Mouse (Mus musculus): ENCODE data around the gene Nek2.

Nek2 gene

DNA sequence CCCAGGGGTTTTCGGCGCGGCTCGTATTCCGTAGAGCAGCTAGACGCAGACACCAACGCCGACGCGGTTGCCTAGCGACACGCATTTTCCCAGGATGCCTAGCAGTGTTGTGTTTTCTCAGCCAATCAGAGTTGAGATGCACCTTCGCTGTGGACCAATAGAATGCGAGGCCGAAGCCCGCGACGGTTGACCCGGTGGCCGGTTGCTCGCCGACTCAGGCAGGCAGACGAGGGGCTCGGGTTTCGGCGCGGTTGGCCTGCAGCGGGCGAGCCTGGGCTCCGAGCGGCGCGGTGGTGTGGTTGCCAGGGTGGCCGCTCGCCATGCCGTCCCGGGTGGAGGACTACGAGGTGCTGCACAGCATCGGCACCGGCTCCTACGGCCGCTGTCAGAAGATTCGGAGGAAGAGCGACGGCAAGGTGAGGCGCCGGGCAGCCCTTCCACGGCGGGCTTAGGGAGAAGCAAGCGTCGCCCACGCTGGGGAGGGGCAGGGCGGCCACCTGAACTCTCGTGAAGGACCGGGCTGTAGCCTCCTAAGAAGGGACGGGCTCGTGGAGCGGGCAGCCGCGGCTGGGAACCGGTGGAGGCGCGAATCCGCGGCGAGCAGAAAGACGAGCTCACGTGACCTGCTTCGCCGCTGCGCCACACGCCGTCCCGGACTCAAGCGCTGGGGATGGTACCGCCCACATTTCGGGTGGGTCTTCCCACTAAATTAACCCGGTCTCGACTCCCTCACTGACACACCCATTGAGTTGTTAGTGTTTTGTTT lies at the start of gene Nek2:
Gene Nek2 (plus strand): TSS at position 119 of the 766 bp plus-strand sequence.
- peak; percentile 85 to 93 for DNase-seq (ENCODE audit: low spot score in 2 of 2)

DNA sequence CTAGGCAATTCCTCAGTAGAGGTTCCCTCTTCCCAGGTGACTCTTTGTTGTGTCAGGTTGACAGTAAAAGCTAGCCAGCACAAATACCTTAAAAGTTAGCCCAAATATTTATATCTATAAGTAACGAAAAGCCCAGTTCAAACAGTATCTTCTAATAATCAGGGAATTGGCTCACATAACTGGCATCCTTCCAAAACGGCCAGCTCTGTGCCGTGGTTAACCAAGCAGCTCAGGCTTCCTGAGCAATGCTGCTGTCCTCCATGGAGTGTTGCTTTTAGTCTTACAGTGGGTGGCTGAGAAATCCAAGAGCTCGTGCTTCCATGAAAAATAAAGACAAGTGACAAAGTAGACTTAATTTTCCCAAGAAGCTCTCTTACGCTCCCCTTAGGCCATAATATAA lies 47.1 kb upstream of the Nek2 start:
- no peak for DNase-seq (ENCODE audit: low spot score in 2 of 2)

DNA sequence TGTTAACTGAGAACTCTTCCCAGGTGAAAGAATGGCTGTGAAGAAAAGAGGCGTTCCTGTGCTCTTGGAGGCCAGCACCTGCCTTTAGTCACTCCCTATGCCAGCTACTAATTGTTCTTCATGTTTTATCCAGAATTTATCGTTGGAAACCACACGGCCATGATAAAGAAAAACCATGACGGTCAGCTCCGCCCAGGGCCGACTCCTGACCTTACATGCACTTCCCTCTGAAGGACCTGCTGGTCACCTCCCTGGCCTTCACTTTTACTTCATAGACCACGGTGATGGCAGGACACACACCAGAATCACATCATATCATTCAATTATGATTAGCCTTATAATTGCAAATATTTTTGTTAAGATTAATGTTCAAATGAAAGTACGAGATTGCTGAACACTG lies 46.1 kb upstream of the Nek2 start:
- no peak for DNase-seq (ENCODE audit: low spot score in 2 of 2)

DNA sequence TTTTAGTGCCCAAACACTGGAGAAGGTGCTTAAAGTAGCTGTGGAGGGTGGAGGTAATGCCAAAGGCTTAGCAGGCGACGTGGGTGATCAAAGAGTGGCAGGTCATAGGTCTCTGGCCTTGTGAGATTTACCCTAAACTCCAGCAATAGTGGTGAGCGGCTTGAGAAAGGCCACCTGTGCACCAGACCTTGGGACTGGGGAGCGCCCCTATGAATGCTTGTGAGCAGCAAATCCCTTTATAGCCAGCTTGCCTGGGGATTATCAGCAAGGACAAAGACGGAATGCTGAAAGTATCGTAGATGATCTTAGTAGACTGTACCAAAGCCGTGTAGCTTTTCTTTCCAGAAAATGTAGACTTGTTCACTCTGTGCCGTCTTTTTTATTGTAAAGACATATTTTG lies 43.7 kb upstream of the Nek2 start:
- DNase-seq (ENCODE audit: low spot score in 2 of 2) = no peak

DNA sequence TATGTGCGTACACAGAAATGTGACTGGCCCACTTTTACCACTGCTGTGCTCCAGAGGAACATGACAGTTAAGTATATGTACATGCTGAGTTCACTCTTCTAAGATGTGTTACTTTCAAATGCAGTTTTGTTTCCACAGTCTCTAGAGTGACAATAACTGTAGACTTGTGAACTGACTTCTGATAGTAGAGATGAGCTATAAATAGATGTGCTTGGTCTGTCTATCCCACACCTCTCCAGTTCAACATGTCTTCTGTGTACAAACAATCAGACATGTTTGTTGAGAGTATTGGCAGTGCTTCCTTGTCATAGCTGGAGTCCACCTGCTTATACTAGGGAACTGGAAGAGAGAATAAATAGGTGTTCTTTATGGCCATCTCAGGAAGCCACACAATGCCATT lies 40.8 kb upstream of the Nek2 start:
- DNase-seq (ENCODE audit: low spot score in 2 of 2) = no peak

DNA sequence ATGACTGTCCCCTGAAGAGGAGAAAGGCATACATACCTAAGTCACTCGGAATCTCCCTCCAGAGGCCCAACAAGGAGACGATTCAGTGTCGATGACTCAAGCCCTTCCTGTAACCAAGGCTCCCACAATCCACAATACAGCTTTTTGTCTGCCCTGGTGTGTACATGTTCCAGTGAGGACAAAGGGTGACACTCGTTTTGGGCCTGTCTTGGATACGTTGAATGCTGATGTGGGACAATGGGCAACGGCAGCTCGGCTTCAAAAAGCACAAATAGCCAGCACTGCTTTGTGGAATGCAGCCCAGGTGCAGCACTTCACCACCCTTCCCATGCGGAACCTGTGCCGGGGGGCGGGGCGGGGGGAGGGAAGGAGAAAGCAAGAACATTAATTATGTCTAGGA lies 36.1 kb upstream of the Nek2 start:
- DNase-seq (ENCODE audit: low spot score in 2 of 2) = no peak

DNA sequence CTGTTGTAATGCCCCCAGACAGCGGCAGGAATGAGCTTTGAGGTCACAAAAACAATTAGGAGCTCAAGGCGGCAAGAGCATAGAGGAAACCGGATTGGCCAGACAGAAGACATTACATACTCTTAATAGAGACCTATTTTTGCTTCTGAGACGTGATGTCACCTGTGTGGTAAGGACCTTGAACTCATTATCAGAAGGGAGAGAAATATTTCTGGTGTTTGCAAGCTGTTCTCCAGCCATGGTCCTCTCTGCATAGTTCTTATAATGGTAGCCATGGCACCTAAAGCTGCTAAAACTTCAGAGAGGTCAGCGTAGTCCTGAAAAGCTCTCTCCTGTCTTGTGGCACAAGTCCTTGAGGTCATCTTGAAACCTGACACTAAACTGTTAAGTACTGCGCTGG lies 35.0 kb upstream of the Nek2 start:
- DNase-seq (ENCODE audit: low spot score in 2 of 2) = no peak

DNA sequence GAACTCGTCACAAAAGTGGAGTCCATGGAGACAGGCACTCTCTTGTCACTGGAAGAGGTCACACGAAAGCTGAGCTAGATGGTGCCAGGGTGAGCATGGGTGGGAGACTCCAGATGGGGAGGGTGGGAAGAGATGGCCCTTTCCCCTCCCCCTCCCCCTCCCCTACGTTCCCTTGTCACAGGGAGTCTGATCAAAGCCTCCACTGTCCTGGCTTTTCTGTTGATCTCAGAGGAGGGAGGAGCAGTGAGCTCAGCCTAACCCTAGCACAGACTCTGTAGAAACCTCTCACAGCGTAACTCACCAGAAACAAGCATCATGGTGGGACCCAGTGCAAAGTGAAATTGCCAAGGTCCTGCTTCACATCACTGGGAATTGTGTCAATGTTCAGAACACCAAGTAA lies 33.9 kb upstream of the Nek2 start:
- DNase-seq (ENCODE audit: low spot score in 2 of 2) = no peak

DNA sequence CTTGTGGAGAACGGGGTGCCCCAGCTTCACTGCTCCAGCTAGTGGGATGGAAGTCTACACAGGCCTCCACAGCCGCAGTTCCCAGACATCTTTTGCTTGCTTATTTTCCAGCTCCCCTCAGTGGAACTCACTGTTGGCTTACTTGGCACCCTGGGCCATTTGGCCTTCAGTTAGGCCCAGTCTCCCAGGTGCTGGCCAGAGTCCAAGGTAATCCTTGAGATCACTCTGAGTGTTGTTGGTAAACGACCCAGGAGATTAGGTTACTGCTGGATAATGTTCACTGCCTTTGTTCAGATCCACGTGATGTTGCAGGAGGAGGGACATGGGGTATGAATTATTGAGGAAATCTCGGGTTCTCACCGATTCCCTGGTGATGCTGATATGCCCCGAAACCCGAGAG lies 28.3 kb upstream of the Nek2 start:
- no peak for DNase-seq (ENCODE audit: low spot score in 2 of 2)

DNA sequence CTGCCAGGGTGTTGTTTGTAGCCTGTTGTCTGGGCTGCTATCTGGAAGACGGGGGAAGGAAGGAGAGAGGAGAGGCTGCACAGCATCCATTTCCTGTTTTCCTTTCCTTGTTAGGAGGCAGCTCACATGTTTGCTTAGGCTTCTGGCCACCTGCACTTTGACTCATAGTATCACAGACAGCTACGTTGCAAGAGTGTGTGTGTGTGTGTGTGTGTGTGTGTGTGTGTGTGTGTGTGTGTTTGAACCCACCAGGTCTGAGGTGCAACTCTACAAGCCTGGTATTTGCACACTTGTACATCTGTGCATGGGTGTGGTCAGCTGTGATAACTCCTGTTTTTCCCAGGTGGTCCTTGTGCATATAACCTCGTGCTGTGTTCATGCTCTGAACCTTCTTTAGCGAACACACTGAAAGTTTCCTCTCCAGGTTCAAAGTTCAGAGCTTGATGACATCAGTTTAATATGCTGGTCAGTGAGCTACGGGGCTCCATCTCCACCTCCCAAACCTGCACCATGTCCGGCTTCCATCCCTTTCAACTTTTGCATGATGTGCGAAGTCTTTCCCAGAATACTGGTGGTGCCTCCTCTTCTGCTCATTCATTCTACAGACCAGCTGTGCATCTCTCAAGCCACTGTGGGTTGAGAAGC lies 27.2 kb upstream of the Nek2 start:
- DNase-seq (ENCODE audit: low spot score in 2 of 2) = no peak

DNA sequence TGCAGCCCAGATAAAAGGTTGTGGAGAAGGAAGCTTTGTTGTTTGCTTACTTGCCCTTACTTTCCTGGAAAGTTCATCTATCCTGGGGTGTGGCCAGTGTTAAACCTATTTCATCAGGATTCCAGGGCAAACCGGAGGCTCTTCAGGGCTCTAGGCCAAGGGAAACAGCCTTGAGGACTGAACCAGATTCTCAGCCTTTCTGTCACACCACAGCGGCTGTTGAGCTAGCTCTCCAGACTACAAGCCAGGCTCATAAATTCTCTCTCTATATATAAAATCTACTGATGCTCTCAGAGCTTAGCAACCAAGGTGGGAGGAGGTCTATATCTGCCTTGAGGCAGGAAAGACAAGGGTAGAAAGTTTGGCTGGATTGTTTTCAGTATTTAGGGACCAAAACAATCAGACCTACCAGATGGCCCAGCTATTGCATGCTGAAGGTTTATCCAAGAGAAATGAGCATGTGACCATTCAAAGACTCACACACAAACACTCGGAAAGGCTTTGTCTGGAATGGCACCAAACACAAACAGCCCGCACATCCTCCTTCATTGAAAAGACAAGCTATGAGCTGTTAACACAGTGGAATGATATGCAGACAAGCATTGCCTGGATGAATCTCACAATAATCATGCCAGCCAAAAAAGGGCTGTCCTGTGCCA lies 24.9 kb upstream of the Nek2 start:
- no peak for DNase-seq (ENCODE audit: low spot score in 2 of 2)

DNA sequence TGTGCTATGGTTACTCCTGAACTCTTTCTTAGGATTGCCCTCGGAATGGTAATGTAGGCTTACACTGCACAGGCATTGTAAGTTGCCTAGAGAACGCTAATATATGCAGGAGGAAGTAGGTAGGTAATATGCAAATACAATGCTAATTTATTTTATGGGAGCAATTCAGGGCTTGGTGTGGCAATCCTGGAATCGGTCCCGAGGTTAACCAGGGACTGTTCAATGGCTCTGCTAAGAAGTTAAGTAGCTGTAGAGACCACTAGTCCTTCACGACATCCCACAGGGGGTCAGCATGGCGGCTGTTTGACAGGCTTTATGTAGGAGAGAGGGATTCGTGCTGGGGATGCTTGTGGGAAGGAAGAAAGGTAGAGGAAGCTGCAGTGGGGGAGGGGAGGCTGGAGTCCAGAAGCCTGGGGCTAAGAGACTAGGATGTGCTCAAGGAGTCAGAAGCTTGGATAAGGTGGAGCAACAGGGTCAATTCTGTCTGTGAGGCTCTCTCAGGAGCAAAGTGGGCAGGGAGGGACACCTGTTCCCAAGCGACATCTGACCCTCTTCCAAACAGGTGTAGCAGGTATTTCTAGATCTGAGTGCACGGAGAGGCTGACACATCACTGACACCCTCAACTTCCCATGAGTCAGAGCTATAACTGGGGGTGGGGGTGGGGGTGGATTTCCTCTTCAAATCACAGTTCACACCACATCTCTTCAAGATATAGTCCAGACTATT lies 19.0 kb upstream of the Nek2 start:
- no peak for DNase-seq (ENCODE audit: low spot score in 2 of 2)

DNA sequence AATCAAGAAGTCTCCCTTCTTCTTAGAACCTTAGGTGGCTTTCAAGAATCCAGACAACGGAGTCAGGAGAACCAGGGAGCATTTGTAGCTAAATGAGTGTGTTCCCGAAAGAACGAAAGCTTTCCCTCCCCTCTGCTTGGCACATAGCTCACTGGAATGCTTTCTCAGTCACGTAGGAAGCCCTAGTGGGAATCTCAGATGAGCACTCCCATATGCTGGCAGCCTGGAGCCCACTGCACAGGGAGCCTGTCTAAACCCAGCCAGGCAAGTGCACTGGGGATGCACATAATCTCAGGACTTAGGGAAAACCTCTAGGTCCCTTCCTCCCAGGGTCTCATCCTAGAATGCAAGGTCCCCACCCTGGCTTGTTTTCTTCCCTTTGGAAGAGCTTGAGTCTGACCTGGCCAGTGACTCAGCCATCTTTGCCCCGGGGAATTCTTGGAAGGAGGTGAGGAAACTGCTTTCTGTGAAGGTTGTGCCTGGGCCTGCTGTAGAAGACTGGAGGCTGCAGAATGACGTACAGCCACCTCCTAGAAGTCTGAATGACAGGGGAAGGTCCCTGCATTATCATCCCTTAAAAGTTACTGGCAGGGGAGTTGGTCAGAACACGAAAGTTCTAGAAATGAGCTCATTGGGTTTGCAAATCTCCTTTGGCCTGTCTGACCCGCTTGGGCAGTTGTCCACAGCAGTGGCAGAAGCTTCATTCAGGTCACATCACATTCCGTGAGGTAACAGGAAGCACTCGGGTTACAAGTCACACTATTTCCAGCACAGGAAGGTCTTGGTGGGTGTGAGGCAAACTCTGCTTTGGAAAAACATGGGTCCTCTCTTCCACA lies 18.2 kb upstream of the Nek2 start:
- DNase-seq (ENCODE audit: low spot score in 2 of 2) = no peak

DNA sequence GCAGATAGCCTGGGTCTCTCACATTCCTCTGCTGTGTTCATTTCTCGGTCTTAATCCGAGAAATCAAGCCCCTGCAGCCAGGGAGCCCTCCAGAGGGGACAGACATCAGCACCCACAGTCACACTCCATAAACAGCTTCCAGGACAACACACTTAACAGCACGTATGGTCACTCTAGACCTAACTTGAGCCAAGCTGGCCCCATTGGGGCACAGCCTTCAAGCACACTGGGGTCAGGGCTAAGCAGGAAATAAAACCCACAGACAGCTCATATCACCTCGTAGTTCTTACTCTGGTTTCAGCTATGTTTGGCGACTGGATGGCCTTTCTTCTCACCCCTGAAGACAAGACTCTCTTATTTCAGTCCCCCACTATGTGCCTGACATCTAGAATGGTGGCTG lies 16.5 kb upstream of the Nek2 start:
- no peak for DNase-seq (ENCODE audit: low spot score in 2 of 2)

DNA sequence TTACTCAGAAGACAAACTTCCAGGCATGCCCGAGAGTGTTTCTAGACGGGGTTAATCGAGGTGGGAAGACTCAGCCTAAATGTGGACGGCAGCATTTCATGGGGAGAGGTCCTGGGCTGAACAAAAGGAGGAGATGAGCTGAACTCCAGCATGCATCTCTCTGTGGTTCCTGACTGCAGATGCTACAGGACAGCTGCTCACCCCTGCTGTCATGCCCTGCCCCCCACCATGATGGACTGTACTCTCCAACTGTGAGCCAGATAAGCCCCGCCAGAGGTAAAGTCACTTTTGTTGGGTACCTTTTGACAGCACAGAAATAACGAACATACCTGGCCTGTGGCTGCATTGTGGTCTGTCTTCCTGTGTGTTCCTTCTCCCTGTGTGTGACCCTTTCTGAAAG lies 15.5 kb upstream of the Nek2 start:
- DNase-seq (ENCODE audit: low spot score in 2 of 2) = no peak

DNA sequence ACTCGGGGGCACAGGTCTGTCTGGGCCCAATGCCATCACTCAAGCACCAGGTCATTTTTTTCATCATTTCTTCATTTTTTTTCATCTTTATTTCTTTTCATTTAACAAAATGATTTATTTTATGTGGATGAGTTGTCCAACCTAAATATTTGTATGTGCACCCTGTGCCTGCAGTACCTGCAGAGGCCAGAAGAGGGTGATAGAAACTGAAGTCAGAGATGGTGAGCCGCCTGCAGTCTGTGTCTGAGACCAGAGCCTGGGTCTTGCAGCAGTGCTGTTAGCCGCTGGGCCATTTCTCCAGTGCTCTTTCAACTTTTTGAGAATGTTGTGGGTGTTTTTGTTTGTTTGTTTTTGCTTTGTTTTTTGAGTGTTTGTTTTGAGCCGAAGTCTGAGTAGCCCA lies 14.5 kb upstream of the Nek2 start:
- no peak for DNase-seq (ENCODE audit: low spot score in 2 of 2)

DNA sequence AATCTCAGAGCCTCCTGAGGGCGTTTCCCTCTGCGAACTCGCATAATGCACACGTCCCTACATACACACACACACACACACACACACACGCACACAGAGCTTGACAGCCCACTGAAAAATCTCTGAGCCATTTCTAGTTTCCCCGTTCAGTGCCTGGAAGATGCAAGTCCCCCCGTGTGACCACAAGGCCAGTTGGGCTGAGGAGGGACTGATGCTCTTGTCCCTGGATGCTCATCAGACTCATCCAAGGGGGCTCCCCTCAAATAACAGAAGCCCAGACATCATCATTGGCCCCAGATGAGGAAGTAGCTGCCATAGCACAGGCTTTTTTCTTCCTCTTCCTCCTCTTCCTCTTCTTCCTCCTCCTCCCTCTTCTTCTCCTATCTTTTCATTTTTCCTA lies 13.3 kb upstream of the Nek2 start:
- no peak for DNase-seq (ENCODE audit: low spot score in 2 of 2)

DNA sequence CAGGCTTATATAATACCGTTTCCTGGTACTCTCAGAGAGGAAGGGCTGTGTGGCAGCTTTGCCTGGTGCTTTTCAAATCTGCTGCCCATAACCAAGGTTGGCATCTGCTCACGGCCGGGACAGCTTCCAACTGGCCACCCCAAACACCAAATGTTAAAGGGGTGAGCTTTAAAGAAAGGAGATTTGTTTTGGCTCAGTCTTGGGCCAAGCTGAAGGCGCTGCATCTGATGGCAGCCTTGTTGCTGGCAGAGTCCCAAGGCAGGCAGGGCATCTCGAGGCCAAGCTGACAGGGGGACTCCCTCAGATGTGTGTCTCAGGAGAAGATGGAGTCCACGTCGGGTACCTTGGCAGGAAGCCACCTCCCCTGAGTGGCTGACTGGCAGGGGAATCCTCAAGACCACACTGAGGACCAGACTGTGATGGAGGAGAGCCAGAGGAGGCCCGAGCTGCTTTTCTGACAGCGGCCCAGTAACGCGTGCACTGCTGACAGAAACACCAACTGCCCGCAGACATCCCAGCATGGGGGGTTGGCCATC lies 12.5 kb upstream of the Nek2 start:
- DNase-seq (ENCODE audit: low spot score in 2 of 2) = peak; percentile 68 to 92

DNA sequence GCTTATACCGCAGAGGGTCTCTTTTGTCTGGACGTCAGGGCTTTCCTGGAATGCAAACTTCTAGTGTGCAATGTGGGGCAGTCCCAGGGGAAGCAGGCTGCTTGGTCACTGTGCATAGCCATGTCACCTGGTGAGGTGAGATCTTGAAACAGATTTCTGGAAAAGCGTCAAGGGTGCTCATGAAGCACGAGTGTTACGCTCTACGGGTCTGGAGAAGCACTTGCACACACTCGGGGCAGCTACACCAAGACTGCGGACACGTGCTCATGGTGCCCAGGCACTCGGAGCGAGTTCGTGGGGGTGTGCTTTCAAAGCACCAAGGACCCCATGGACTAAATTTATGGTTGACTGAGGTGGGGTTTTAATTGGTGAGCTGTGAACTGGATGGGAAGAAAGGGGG lies 9.5 kb upstream of the Nek2 start:
- DNase-seq (ENCODE audit: low spot score in 2 of 2) = no peak

DNA sequence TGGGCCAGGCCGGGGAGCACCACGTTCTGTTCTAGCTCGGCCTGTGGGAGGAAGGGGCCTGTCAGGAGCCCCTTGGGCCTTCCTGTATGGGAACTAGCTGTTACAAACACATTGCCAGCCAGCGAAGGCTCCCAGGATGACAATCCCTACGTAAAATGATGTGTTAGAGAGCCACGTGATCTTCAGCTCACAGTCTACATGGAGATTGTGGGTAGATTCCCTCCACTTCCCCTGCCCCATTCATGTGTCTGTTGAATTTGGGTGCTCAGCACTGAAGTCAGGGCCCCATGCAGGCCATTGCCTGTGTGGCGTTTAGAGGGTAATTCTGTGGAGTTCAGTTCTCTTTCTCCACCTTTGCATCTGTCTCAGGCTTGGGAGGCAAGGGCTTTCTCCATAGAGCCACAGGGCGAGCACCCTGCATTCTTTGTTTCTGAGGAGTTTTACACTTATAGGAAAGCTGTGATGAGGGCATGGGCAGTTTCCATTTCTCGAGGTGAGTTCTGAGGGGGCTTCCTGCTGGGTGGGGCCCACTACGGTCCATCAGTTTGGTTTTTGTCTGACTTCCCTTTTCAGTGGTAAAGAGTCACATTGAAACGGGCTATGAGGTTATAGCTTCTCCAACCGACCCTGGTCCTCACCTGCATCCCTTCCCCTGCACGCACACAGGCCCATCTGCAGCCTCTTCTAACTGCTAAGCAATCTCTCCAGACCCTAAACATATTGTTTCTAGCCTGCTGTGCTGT lies 8.1 kb upstream of the Nek2 start:
- DNase-seq (ENCODE audit: low spot score in 2 of 2) = no peak

DNA sequence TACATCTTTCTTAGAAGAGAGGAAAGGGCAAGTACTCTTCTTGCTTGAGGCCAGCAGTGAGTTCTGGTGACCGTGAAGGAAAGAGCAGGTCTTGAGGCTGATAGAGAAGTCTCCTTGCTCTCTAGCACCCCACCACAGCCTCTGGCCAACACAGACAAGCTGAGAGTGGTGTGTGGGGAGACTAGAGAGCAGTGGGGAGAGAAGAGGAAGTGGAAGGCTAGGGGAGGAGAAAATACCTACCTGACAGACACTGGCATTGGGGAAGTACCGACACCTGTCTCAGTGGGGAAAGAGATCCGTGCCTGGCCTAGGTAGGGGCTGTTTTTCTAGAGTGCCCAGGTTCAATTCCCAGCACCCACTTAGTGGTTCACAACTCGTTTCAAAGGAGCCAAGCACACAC lies 7.0 kb upstream of the Nek2 start:
- DNase-seq (ENCODE audit: low spot score in 2 of 2) = no peak

All from cerebellum, postnatal 4 days (tissue).